Mouse (Mus musculus): ENCODE measurements around the gene Itm2b.

- TF ChIP-seq POLR2A (IDR thresholded peaks at IDR 0.05; ENCODE audit: insufficient read depth, low read depth, low read length) (no peak), CTCF (IDR thresholded peaks at IDR 0.05) (no peak)
These were observed 18.9 kb upstream of the Itm2b start for GRCm38 (mm10) chr14:73404016-73404415.

All from heart, adult 2 months (tissue).